Mouse (Mus musculus) E14TG2a.4 (cell line): ENCODE data around the gene 1500009C09Rik.

Source experiments
- CTCF ChIP-seq: conservative IDR thresholded peaks from 2 replicates; pipeline ENCODE4 v1.5.1; 2014; ENCODE audit warnings: low read length
- POU5F1 ChIP-seq: IDR thresholded peaks from 2 replicates; pipeline ENCODE4 v1.6.1; 2014; ENCODE audit warnings: low read length, borderline replicate concordance

- TF ChIP-seq CTCF, result no peak
- TF ChIP-seq POU5F1, result no peak
Observed at GRCm38 (mm10) chr15:82230098-82230611, 22.0 kb upstream of the 1500009C09Rik start.
